Mouse (Mus musculus) midbrain, embryonic 12.5 days (tissue): Measurements from ENCODE around the gene Slc6a9. TPM values are rescaled to one million over a fixed set of nuclear protein-coding genes. Genes with fewer than 3 reads are reported as not detected.

Source experiments
- ATAC-seq: fragments of 200-750 bp; cut with Nextera tagmentation; 2 replicates; pipeline ENCODE4 v1.8.0; 2017; ENCODE audit warnings: low read depth, moderate TSS enrichment, moderate library complexity; ENCODE audit not compliant: low FRiP score
- H3K27ac ChIP-seq: fragments of 300-500 bp; sonication (generic); replicated peaks from 2 replicates; pipeline ENCODE4 v1.5.1; 2016; ENCODE audit warnings: mild to moderate bottlenecking
- H3K27me3 ChIP-seq: fragments of 300-500 bp; sonication (generic); 2 replicates; pipeline ENCODE4 v1.6.1; 2016; ENCODE audit warnings: mild to moderate bottlenecking
- H3K36me3 ChIP-seq: fragments of 300-500 bp; sonication (generic); 2 replicates; pipeline ENCODE4 v1.6.1; 2016
- H3K4me1 ChIP-seq: fragments of 300-500 bp; sonication (generic); 2 replicates; pipeline ENCODE4 v1.6.1; 2016
- H3K4me2 ChIP-seq: fragments of 300-500 bp; sonication (generic); replicated peaks from 2 replicates; pipeline ENCODE4 v1.6.1; 2016; ENCODE audit warnings: mild to moderate bottlenecking, moderate library complexity
- H3K4me3 ChIP-seq: fragments of 300-500 bp; sonication (generic); 2 replicates; pipeline ENCODE4 v1.5.1; 2016; ENCODE audit warnings: mild to moderate bottlenecking
- H3K9ac ChIP-seq: fragments of 300-500 bp; sonication (generic); replicated peaks from 2 replicates; pipeline ENCODE4 v1.6.1; 2016; ENCODE audit warnings: mild to moderate bottlenecking, moderate library complexity
- H3K9me3 ChIP-seq: fragments of 300-500 bp; sonication (generic); 2 replicates; pipeline ENCODE4 v1.6.1; 2016; ENCODE audit warnings: mild to moderate bottlenecking
- WGBS: fragments of 180-500 bp; shearing (Covaris S2); methylation state at CpG from one replicate; pipeline ENCODE4 v1.1.7; 2016; 5-methylcytosine and 5-hydroxymethylcytosine counted together
- polyA plus RNA-seq: library from polyadenylated mRNA; unstranded; fragments of >200 nt; fragmentation: Nextera tagmentation; extraction: Ambion mirVana; gene quantifications from 2 replicates; pipeline ENCODE4 v1.2.1, GENCODE M21; 2016

Slc6a9 gene
- 10.4 and 12.4 TPM in 2 replicates for polyA plus RNA-seq

DNA sequence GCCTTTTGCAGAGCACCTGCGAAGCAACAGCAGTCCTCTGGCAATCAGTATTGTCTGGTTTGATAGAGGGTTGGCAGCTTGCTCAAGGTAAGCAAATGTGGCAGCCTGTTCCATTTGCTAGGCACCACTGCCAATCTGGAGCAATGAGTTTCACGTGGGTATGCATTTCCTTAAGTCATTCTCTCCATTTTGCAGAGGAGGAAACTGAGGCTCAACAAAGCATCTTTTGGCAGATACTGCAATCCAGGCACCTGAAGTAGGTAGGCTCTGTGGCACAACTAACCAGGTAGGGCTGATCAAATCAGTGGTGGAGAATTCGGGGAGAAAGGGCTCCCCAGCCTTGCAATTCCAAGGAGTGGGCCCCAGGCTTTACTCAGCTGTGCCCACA is at the start of gene Slc6a9:
Gene Slc6a9 (plus strand): TSS at position 50 of the 388 bp plus-strand sequence.
- H3K4me2 ChIP-seq: peak within 1 kb of the TSS; percentile 97
- no peak for ATAC-seq
- H3K27ac ChIP-seq: peak within 1 kb of the TSS; percentile 78
- peak within 1 kb of the TSS; percentile 86 for H3K9ac ChIP-seq
- H3K4me1 ChIP-seq: peaks cover 22% of the 10 kb centered on the region
- 22% methylated on average over 3 of the region's 3 CpGs for WGBS
- peak within 1 kb of the TSS; percentile 75 for H3K4me3 ChIP-seq
- H3K36me3 ChIP-seq: no peaks in the 10 kb centered on the region
- H3K9me3 ChIP-seq: no peaks in the 10 kb centered on the region
- H3K27me3 ChIP-seq: peaks cover 38% of the 10 kb centered on the region

DNA sequence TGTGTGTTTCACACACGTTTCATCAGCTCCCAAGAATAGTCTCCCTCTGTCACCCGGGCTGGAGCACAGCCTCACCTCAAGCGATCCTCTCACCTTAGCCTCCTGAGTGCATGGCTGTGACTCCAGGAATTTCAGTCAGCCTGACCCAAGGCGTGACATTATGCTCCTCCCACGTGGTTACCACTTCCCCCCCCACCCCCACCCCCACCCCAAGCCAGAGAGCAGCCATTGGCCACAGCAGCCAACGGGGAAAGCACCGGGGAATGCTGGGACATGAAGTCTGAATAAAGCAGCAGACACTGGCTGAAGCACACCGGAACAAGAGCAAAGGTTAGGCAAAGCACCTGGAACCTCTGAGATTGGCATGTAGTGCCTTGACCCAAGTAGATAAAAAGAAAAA is 47.3 kb upstream of the Slc6a9 start:
- Histone ChIP-seq H3K4me3 (no peak overlapping the region), H3K27ac (no peak overlapping the region), H3K9ac (no peak overlapping the region), H3K36me3 (no peaks in the 10 kb centered on the region), H3K4me2 (0 out of 2 replicates have a peak overlapping the region, but pooled peaks have one; percentile 16), H3K27me3 (no peaks in the 10 kb centered on the region), H3K4me1 (no peaks in the 10 kb centered on the region), H3K9me3 (no peaks in the 10 kb centered on the region)
- 32% methylated on average over 8 of the region's 8 CpGs for WGBS
- no peak for ATAC-seq

DNA sequence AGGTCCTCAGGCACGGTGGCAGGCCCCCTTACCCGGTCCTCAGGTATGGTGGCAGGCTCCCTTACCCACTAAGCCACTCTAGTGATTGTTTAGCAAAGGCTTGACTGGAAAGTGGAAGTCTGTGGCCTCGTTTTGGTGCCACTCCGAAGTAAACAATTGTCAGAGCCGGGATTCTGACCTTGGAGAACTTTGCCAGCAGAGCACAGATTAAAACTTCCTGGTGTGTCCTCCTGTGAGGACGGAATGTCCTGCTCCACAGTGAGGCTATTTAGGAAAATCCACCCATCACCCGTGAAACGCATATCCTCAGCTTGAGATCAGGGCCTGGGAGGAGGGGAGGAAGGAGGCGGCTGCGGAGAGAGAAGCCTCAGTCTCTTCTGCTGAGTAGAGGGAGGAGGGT is 46.0 kb upstream of the Slc6a9 start:
- Histone ChIP-seq H3K4me1 (no peaks in the 10 kb centered on the region), H3K27me3 (no peaks in the 10 kb centered on the region), H3K36me3 (no peaks in the 10 kb centered on the region), H3K4me3 (no peak overlapping the region), H3K9me3 (no peaks in the 10 kb centered on the region), H3K9ac (no peak overlapping the region), H3K4me2 (no peak overlapping the region), H3K27ac (no peak overlapping the region)
- WGBS: 61% methylated on average over 10 of the region's 10 CpGs
- no peak for ATAC-seq

- no peak for ATAC-seq
- 83% methylated on average over 6 of the region's 6 CpGs for WGBS
- no peaks in the 10 kb centered on the region for H3K4me1 ChIP-seq
- no peaks in the 10 kb centered on the region for H3K27me3 ChIP-seq
- H3K4me3 ChIP-seq: no peak overlapping the region
- no peaks in the 10 kb centered on the region for H3K36me3 ChIP-seq
- no peak overlapping the region for H3K4me2 ChIP-seq
- no peak overlapping the region for H3K9ac ChIP-seq
- H3K9me3 ChIP-seq: no peaks in the 10 kb centered on the region
- H3K27ac ChIP-seq: no peak overlapping the region
Measured at GRCm38 (mm10) chr4:117799904-117800303, 34.4 kb upstream of the Slc6a9 start.

DNA sequence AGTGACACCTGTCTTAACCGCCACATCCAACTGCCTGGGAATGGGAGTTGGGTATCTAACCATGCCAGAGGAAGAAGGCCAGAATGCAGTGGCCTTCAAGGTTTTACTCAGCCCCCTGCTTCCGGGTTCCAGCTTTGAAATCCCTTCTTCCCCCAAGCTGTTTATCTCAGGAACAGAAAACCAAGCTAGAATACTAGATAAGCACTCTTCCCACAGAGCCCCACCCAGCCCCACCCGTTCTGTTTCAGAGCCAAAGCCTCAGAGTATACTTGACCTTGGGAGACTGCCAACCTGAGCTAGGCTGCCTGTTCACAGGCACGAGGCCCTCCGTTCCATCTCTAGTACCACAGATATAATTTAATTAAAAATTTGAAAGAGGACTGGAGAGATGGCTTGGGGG is 27.3 kb upstream of the Slc6a9 start:
- H3K36me3 ChIP-seq: no peaks in the 10 kb centered on the region
- no peaks in the 10 kb centered on the region for H3K4me1 ChIP-seq
- H3K27ac ChIP-seq: no peak overlapping the region
- no peak overlapping the region for H3K4me2 ChIP-seq
- WGBS: 89% methylated on average over 5 of the region's 5 CpGs
- no peaks in the 10 kb centered on the region for H3K9me3 ChIP-seq
- no peak overlapping the region for H3K9ac ChIP-seq
- no peak for ATAC-seq
- H3K4me3 ChIP-seq: no peak overlapping the region
- no peaks in the 10 kb centered on the region for H3K27me3 ChIP-seq

GRCm38 (mm10) chr4:117810933-117811332 is 23.4 kb upstream of the Slc6a9 start:
- no peak overlapping the region for H3K27ac ChIP-seq
- H3K9me3 ChIP-seq: no peaks in the 10 kb centered on the region
- no peak overlapping the region for H3K4me3 ChIP-seq
- no peaks in the 10 kb centered on the region for H3K36me3 ChIP-seq
- no peaks in the 10 kb centered on the region for H3K27me3 ChIP-seq
- 73% methylated on average over 2 of the region's 2 CpGs for WGBS
- no peak for ATAC-seq
- no peak overlapping the region for H3K9ac ChIP-seq
- no peaks in the 10 kb centered on the region for H3K4me1 ChIP-seq
- no peak overlapping the region for H3K4me2 ChIP-seq

DNA sequence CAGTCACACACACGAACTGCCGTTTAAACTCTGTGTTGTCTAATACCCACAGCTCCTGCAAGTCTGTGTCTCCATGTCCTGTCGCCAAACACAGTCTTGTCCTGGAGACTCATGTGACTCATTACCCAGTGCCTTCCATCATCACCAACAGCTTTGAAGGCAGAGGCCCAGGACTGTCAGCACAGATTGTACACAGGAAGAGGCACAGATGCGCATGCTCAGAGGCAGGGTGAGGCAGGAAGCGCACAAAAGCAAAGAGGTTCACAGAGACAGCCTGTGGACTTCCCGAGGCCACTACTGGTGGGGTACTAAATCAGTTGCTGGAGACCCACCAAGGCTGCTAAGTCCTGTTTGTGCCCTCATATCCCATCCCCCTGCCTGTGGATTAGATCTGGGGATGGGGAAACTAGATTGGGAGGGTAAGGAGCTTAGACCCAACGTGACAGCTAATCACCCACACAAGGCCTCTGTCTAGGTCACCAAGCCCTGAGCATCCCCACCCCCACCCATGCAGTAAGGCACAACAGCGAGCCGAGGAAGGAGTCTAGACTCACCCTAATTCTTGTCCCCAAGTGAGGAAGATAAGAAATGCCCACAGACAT is 20.6 kb upstream of the Slc6a9 start:
- no peak overlapping the region for H3K27ac ChIP-seq

DNA sequence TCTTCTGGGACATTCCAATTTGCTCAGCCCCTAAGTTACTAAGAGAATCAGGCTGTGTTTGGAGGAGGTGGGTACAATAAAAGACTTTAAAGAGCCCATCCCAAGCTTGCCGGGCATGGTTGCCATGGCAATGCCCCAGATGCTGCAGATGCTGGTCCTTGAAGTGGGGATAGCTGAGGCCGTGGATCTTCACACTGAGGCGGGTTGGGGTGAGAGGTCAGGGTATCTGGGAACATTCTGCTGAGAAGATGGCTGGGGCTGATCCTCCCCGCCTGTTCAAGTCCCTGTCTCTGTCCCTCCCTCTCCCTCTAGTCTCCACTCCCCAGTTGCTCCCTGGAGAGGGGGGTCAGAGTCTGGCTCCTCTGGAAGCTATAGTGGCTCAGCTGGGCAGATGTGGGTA is 20.0 kb upstream of the Slc6a9 start:
- no peak for ATAC-seq
- no peak overlapping the region for H3K27ac ChIP-seq
- H3K4me2 ChIP-seq: no peak overlapping the region
- no peak overlapping the region for H3K9ac ChIP-seq
- H3K27me3 ChIP-seq: no peaks in the 10 kb centered on the region
- H3K36me3 ChIP-seq: no peaks in the 10 kb centered on the region
- H3K4me1 ChIP-seq: no peaks in the 10 kb centered on the region
- 22% methylated on average over 4 of the region's 4 CpGs for WGBS
- no peak overlapping the region for H3K4me3 ChIP-seq
- no peaks in the 10 kb centered on the region for H3K9me3 ChIP-seq

More for the DNA sequence above, 20.6 kb upstream of the Slc6a9 start:
- Histone ChIP-seq H3K9ac (no peak overlapping the region), H3K4me3 (no peak overlapping the region), H3K4me1 (no peaks in the 10 kb centered on the region), H3K36me3 (no peaks in the 10 kb centered on the region), H3K27me3 (no peaks in the 10 kb centered on the region), H3K4me2 (no peak overlapping the region), H3K9me3 (no peaks in the 10 kb centered on the region)
- WGBS: 69% methylated on average over 9 of the region's 9 CpGs
- ATAC-seq: no peak

- Histone ChIP-seq H3K4me1 (no peaks in the 10 kb centered on the region), H3K27me3 (no peaks in the 10 kb centered on the region), H3K9ac (no peak overlapping the region), H3K4me3 (no peak overlapping the region), H3K36me3 (no peaks in the 10 kb centered on the region), H3K9me3 (no peaks in the 10 kb centered on the region), H3K4me2 (no peak overlapping the region), H3K27ac (no peak overlapping the region)
- 79% methylated on average over 5 of the region's 5 CpGs for WGBS
- no peak for ATAC-seq
Measured at GRCm38 (mm10) chr4:117816776-117817175, 17.5 kb upstream of the Slc6a9 start.

- Histone ChIP-seq H3K36me3 (no peaks in the 10 kb centered on the region), H3K4me2 (no peak overlapping the region)
- 89% methylated on average over 10 of the region's 10 CpGs for WGBS
Measured at GRCm38 (mm10) chr4:117818032-117818431, 16.3 kb upstream of the Slc6a9 start.

GRCm38 (mm10) chr4:117828572-117829145 is 5.6 kb upstream of the Slc6a9 start:
- Histone ChIP-seq H3K27ac (no peak overlapping the region), H3K4me2 (no peak overlapping the region), H3K4me1 (peaks cover 8% of the 10 kb centered on the region), H3K4me3 (no peak overlapping the region), H3K36me3 (no peaks in the 10 kb centered on the region), H3K27me3 (peaks cover 31% of the 10 kb centered on the region), H3K9ac (no peak overlapping the region), H3K9me3 (no peaks in the 10 kb centered on the region)
- no peak for ATAC-seq
- 81% methylated on average over 8 of the region's 8 CpGs for WGBS

More at GRCm38 (mm10) chr4:117818032-117818431, 16.3 kb upstream of the Slc6a9 start:
- no peak overlapping the region for H3K27ac ChIP-seq
- H3K9me3 ChIP-seq: no peaks in the 10 kb centered on the region
- no peak overlapping the region for H3K9ac ChIP-seq
- ATAC-seq: no peak
- no peak overlapping the region for H3K4me3 ChIP-seq
- no peaks in the 10 kb centered on the region for H3K4me1 ChIP-seq
- H3K27me3 ChIP-seq: no peaks in the 10 kb centered on the region

- peaks cover 10% of the 10 kb centered on the region for H3K4me1 ChIP-seq
- no peaks in the 10 kb centered on the region for H3K9me3 ChIP-seq
- H3K9ac ChIP-seq: peak overlapping the region; percentile 20; the same call in 1 of the 2 replicates
- peak overlapping the region; percentile 30 for H3K4me2 ChIP-seq
- no peaks in the 10 kb centered on the region for H3K36me3 ChIP-seq
- 0 out of 2 replicates have a peak overlapping the region, but pooled peaks have one; percentile 30 for H3K27ac ChIP-seq
- peak; percentile 55 for ATAC-seq
- WGBS: 8% methylated on average over 12 of the region's 12 CpGs
- H3K4me3 ChIP-seq: no peak overlapping the region
- H3K27me3 ChIP-seq: peaks cover 38% of the 10 kb centered on the region
Measured at GRCm38 (mm10) chr4:117829260-117830123, 4.8 kb upstream of the Slc6a9 start.
